Mouse (Mus musculus): ENCODE measurements around the gene Ston2. TPM values are rescaled to one million over a fixed set of nuclear protein-coding genes. Genes with fewer than 3 reads are reported as not detected.
A peak's percentile ranks its signal among the peaks of the same experiment; 100 is the strongest.
"Not testable (repeated sequence)": the region's sequence is repeated elsewhere in the genome, so short reads cannot be mapped to it uniquely, and the experiment has no call there.

Ston2 gene
- total RNA-seq, 2 experiments from 2014 or later, result 33.4 to 34.7 TPM

- no peak overlapping the region for H3K27ac ChIP-seq
- no peak overlapping the region for H3K4me3 ChIP-seq
- no peak for TF ChIP-seq CTCF (conservative IDR thresholded peaks at IDR 0.05)
- no peak for DNase-seq (ENCODE audit: low spot score in 2 of 2)
Observed at GRCm38 (mm10) chr12:91604600-91604999, 183.6 kb downstream of the Ston2 start.

DNA sequence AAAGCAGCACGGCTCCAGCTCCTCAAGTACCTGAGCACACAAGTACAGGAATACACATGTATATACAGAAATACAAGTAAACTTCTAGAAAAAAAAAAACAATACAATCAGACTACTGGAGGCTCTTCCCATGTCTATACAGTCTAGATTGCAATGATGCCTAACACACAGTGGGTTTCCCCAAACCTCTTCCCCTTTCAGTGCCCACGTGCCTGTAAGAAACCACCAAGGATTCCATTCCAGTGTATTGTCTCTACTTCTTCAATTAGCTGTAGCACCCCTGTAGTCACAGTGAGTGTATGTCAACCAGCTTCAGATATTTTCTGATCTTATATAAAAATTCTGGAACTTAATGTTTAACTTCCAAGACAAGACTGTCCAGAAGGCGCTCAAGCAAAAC lies 196.1 kb downstream of the Ston2 start:
- H3K4me3 ChIP-seq, result no peak overlapping the region
- no peak overlapping the region for H3K27ac ChIP-seq
- DNase-seq (ENCODE audit: low spot score in 2 of 2), result no peak
- no peak for TF ChIP-seq CTCF (conservative IDR thresholded peaks at IDR 0.05)

DNA sequence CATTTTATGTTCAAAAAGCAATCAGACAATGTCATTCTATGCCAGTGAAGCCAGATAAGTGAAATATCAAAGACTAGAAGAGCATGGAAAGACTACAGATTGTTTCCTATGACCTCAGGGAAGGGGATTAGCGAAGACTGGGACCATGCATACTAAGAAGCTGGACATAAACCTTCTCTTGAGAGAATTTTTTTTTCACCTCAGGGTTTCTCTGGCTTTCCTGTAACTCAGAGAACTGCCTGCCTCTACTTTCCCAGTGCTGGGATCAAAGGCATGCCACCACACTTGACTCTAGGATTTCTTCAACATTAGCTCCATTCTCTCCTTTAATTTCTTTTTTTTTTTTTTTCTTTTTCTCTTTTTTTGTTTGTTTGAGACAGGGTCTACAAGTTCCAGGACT lies 197.0 kb downstream of the Ston2 start:
- Histone ChIP-seq H3K27ac (peak overlapping the region; percentile 99; the same call in 1 of the 2 replicates), H3K4me3 (peak overlapping the region; percentile 67; the same call in 1 of the 2 replicates)
- DNase-seq (ENCODE audit: low spot score in 2 of 2), result no peak
- no peak for TF ChIP-seq CTCF (conservative IDR thresholded peaks at IDR 0.05)

- no peak for DNase-seq (ENCODE audit: low spot score in 2 of 2)
- Histone ChIP-seq H3K27ac (peak overlapping the region; percentile 99), H3K4me3 (peak overlapping the region; percentile 67)
- no peak for TF ChIP-seq CTCF (conservative IDR thresholded peaks at IDR 0.05)
Observed at GRCm38 (mm10) chr12:91590716-91591115, 197.5 kb downstream of the Ston2 start.

GRCm38 (mm10) chr12:91589847-91590690 lies 198.1 kb downstream of the Ston2 start, which contains the start of gene Gtf2a1:
Gtf2a1 (minus strand) TSS chr12:91590487.
- no peak for TF ChIP-seq CTCF (conservative IDR thresholded peaks at IDR 0.05)
- peak; percentile 90 for DNase-seq (ENCODE audit: low spot score in 2 of 2)

DNA sequence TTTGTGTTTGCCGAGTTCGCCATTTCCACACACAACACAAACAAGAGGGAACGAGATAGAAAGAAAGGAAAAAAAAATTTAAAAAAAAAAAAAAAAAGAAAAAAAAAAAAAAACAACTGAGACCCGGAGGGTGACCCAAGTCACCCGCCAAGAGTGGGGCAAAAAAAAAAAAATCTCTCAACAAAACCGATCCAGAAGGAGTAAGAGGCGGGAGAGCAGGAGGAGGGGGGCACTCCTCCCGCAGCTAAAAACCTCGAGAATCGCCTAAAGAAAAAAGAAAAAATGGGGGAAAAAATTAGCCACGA lies 198.7 kb downstream of the Ston2 start:
- Histone ChIP-seq H3K27ac (peak overlapping the region; percentile 99), H3K4me3 (peak overlapping the region; percentile 95)
- TF ChIP-seq CTCF (conservative IDR thresholded peaks at IDR 0.05), result no peak
- DNase-seq (ENCODE audit: low spot score in 2 of 2), result no peak

More at GRCm38 (mm10) chr12:91589847-91590690, 198.1 kb downstream of the Ston2 start, which contains the start of gene Gtf2a1:
- peak within 1 kb of the TSS; percentile 99 for H3K27ac ChIP-seq
- H3K4me3 ChIP-seq, result peak within 1 kb of the TSS; percentile 95

GRCm38 (mm10) chr12:91588670-91589541 lies 199.3 kb downstream of the Ston2 start:
- peak overlapping the region; percentile 99 for H3K27ac ChIP-seq
- no peak for TF ChIP-seq CTCF (conservative IDR thresholded peaks at IDR 0.05)
- H3K4me3 ChIP-seq, result peak overlapping the region; percentile 95
- DNase-seq (ENCODE audit: low spot score in 2 of 2), result peak in 1 of 2 experiments; percentile 33

GRCm38 (mm10) chr12:91588176-91588669 lies 200.0 kb downstream of the Ston2 start:
- DNase-seq (ENCODE audit: low spot score in 2 of 2), result peak; percentile 87 to 91
- Histone ChIP-seq H3K27ac (peak overlapping the region; percentile 99), H3K4me3 (peak overlapping the region; percentile 95)
- peak; percentile 58 for TF ChIP-seq CTCF (conservative IDR thresholded peaks at IDR 0.05)

DNA sequence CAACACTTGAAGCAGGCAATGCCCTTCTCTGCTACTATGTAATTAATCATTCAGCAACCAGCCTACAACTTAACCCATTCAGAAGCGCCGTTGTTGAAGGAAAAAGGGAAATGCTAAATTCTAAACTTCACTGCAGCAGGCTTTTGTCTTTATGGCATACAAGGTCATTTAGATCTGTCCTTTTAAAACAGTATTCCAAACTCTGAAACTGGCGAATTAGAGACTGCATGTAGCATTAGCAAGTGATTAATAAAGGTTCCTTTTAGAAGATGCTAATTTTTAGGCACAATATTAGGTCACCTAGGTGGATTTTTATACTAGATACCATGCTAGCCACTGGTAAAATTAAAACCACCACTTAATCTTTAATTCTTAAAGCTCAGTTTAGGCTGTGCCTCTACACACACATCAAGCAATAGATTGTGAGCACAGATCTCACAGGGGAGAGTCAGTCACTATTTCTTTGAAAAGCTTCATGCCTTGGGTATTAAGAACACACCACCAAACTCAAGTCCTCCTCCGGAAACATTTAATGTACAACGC lies 200.6 kb downstream of the Ston2 start:
- Histone ChIP-seq H3K4me3 (peak overlapping the region; percentile 95), H3K27ac (peak overlapping the region; percentile 99)
- DNase-seq (ENCODE audit: low spot score in 2 of 2), result no peak
- TF ChIP-seq CTCF (conservative IDR thresholded peaks at IDR 0.05), result no peak

DNA sequence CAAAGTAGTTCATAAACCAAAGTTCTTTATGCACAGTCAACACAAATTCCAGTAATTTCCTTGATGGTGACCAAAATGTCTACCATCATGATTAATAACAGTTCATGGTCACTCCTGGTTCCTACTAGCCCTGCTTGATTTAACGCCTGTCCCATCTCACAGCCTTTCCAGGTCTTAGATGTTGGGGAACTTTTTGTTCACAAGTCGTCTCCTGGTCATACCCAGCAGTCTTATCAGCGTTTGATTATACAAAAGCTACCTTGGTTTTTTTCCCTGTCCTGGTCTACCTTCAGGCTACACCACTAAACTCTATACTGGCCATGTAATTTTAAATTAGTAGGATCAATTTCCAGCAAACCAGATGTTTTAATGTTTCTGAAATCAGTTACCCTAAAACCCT lies 201.1 kb downstream of the Ston2 start:
- peak overlapping the region; percentile 99; the same call in 1 of the 2 replicates for H3K27ac ChIP-seq
- no peak for TF ChIP-seq CTCF (conservative IDR thresholded peaks at IDR 0.05)
- peak overlapping the region; percentile 95 for H3K4me3 ChIP-seq
- DNase-seq (ENCODE audit: low spot score in 2 of 2), result no peak

- not testable (repeated sequence) for H3K27ac ChIP-seq; DNase-seq (ENCODE audit: low spot score in 2 of 2); H3K4me3 ChIP-seq
Observed at GRCm38 (mm10) chr12:91585815-91586214, 202.4 kb downstream of the Ston2 start.

- no peak overlapping the region for H3K4me3 ChIP-seq
- DNase-seq (ENCODE audit: low spot score in 2 of 2), result no peak
- no peak overlapping the region for H3K27ac ChIP-seq
- TF ChIP-seq CTCF (conservative IDR thresholded peaks at IDR 0.05), result no peak
Observed at GRCm38 (mm10) chr12:91585206-91585605, 203.0 kb downstream of the Ston2 start.

DNA sequence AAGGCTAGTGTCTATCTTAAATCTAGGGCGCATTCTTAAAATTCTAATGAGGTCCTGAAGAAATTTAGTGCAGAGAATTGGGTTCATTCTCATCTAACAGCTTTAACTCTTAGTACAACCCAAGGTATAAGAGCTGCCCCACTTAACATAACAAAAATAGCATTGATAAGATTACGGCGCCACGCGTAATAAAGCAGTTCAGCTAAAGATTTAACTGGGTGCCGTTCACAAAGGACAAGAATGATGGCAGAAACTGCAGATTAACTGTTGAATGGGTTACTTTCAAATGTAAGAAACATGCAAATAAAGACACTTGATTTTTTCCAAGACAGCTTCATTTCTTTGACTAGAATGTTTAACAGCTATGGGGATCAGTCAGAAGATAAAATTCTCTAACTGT lies 204.8 kb downstream of the Ston2 start:
- no peak for DNase-seq (ENCODE audit: low spot score in 2 of 2)
- H3K4me3 ChIP-seq, result no peak overlapping the region
- H3K27ac ChIP-seq, result no peak overlapping the region
- TF ChIP-seq CTCF (conservative IDR thresholded peaks at IDR 0.05), result no peak

Small RNA genes within 50 kb of the gene (microRNA-seq; reads per million reads assigned to microRNA genes)
- gene Gm22015, result 0 reads per million in 2 experiments

Other genes with a start within 250 kb of the Ston2 start
- gene Gtf2a1, start 197.9 kb downstream of the Ston2 start, total RNA-seq (2021), result 10 to 100 TPM; 52.2 to 53.0 TPM
- gene Sel1l, start 60.8 kb upstream of the Ston2 start, total RNA-seq (2021), result 100 to 1,000 TPM; 167 to 172 TPM